In genomic region chr19:56157120-56157519, GRCm38 (mm10) we compare ENCODE assay signal across 25 mouse cellular contexts.
"Had no signal": no experiment of that assay in that cellular context is flagged by ENCODE, and none has a peak within 500 bp of the region (broad histone marks: within the 10 kb centered on the region; RNA-seq: fewer than 3 reads in every experiment).

No protein-coding gene starts in this region.

- H3K9ac ChIP-seq: embryonic facial prominence, embryonic 12.5 days; embryonic facial prominence, embryonic 13.5 days; embryonic facial prominence, embryonic 15.5 days; forebrain, embryonic 12.5 days; forebrain, embryonic 13.5 days; forebrain, embryonic 15.5 days; forebrain, postnatal 0 days had no signal

- DNase-seq: cerebellum, adult 8-10 months; cerebellum, adult 9-11 months; cerebellum, postnatal 10 days; cerebellum, postnatal 14 days; cerebellum, postnatal 25 days; cerebellum, postnatal 36 days; embryo, embryonic 11 days; forebrain, postnatal 0 days; gastrocnemius, postnatal 10 days; gastrocnemius, postnatal 14 days; gastrocnemius, postnatal 25 days; gastrocnemius, postnatal 36 days; heart, adult 2 months had no signal

- H3K27ac ChIP-seq: embryonic facial prominence, embryonic 10.5 days; embryonic facial prominence, embryonic 12.5 days; embryonic facial prominence, embryonic 13.5 days; embryonic facial prominence, embryonic 15.5 days; forebrain, embryonic 10.5 days; forebrain, embryonic 12.5 days; forebrain, embryonic 13.5 days; forebrain, embryonic 15.5 days; heart, adult 2 months; heart, embryonic 10.5 days had no signal

- H3K36me3 ChIP-seq: embryonic facial prominence, embryonic 10.5 days; embryonic facial prominence, embryonic 12.5 days; embryonic facial prominence, embryonic 13.5 days; embryonic facial prominence, embryonic 15.5 days; forebrain, embryonic 10.5 days; forebrain, embryonic 12.5 days; forebrain, embryonic 15.5 days; heart, embryonic 10.5 days had no signal

- H3K9me3 ChIP-seq: embryonic facial prominence, embryonic 10.5 days; embryonic facial prominence, embryonic 12.5 days; embryonic facial prominence, embryonic 13.5 days; embryonic facial prominence, embryonic 15.5 days; forebrain, embryonic 10.5 days; forebrain, embryonic 12.5 days; forebrain, embryonic 13.5 days; forebrain, embryonic 15.5 days; heart, embryonic 10.5 days had no signal

- H3K27me3 ChIP-seq: embryonic facial prominence, embryonic 12.5 days; embryonic facial prominence, embryonic 15.5 days; forebrain, embryonic 15.5 days had no signal

- H3K4me2 ChIP-seq: embryonic facial prominence, embryonic 12.5 days; embryonic facial prominence, embryonic 13.5 days; embryonic facial prominence, embryonic 15.5 days; forebrain, embryonic 12.5 days; forebrain, embryonic 13.5 days; forebrain, embryonic 15.5 days had no signal

- ATAC-seq: forebrain, embryonic 13.5 days; forebrain, embryonic 14.5 days; forebrain, embryonic 15.5 days; forebrain, embryonic 16.5 days; forebrain, postnatal 0 days had no signal

- H3K4me3 ChIP-seq: embryonic facial prominence, embryonic 10.5 days; embryonic facial prominence, embryonic 12.5 days; embryonic facial prominence, embryonic 13.5 days; embryonic facial prominence, embryonic 15.5 days; erythroblast, embryonic 14.5 days; forebrain, embryonic 10.5 days; forebrain, embryonic 12.5 days; forebrain, embryonic 13.5 days; forebrain, embryonic 15.5 days; heart, adult 2 months; heart, embryonic 10.5 days had no signal

- H3K4me1 ChIP-seq: embryonic facial prominence, embryonic 15.5 days; forebrain, embryonic 12.5 days; forebrain, embryonic 13.5 days; forebrain, embryonic 15.5 days; heart, embryonic 10.5 days had no signal
